Mouse (Mus musculus) urinary bladder, adult 18-20 months (tissue): ENCODE measurements around the gene Samd4b.

Experiments used
- DNase-seq, 2 experiments: peaks; one replicate each; pipeline ENCODE4 v3.0.0; 2022; ENCODE audit warnings: low spot score in 2 of 2, mixed read lengths in 2 of 2

Samd4b gene

DNA sequence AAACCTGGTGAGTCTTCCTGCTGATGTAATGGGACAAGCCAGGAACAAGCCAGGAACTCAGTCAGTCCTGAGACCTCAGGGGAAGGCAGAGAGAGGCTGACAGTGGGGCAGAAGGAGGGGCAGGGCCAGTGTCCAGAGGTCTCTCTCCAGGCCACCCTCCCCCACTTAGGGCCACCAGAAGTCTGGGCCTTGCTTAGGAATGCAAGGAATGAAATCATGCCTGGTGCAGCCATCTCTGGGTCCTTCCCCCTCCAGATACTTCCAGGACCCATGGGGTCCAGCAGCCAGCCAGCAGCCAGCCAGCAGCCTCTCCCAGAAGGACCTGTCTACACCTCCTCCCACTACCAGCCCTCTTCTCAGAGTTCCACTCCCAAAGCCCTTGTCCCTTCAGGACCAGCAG lies 10.3 kb downstream of the Samd4b start:
- DNase-seq: no peak

DNA sequence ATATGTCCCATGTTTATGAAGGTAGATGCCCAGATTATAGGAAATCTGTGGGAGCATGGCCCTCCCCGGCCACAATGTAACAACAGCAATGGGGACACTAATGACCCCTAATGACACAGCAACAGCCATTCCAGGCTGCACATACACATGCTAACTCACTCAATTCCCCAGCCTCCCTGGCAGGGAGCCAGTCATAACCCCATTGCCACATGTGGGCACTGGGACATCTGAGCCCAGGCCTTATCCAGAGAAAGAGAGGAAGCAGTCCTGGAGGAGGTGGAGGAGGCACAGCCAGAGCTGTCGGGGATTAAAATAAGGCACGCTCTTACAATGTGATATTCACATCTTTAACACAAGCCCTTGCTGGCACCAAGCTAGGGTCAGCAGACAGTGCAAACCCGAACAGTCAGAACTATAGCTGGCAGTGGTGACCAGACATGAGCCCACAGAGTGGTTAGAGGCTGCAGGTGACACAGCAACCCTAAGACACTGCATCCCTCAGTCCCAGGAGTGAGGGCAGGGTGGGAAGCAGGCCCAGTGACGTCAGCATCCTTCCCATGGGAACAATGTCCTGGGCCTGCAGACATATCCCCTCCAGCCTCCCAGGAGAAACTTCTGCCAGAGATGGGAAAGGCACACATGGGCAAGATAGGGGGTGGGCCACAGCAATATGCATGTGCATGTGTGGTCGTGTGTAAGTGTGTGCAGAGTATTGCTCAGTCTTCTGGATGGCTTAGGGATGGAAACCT lies 11.1 kb downstream of the Samd4b start:
- DNase-seq: no peak

DNA sequence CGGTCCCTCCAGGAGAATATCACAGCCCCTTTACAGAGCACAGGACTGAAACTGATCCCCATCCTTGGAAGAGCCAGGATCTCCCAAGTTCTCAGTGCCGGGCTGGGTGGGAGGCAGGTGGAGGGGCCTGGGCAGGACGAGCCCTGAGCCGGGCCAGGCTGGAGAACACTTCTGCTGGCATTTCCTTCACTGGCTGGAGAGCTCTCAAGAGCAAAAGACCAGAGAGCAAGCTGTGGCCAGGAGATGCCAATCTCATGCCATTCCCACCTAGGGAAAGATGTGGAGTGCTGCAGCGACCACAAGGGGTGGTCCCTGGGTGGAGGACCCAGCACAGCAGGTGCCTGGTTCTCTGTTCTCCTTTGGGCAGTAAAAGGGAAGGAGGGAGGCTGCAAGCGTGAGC lies 12.9 kb downstream of the Samd4b start:
- DNase-seq: no peak

DNA sequence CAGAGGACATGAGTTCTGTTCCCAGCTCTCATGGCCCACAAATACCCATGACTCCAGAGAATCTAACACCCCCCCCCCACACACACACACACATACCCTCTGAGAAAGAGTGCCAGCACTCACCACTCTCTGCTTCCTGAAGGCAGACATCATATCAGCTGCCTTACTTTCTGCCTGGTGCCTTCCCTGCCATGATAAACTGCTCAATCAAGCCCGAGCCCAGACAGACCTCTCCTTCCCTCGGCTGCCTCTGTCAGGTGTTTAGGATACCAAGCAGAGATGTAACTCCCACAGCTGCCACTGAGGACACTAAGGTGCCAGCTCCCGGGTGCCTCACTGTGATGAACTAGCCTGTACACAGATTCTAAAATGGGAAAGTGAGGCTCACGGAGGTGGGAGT lies 13.5 kb downstream of the Samd4b start:
- no peak for DNase-seq

DNA sequence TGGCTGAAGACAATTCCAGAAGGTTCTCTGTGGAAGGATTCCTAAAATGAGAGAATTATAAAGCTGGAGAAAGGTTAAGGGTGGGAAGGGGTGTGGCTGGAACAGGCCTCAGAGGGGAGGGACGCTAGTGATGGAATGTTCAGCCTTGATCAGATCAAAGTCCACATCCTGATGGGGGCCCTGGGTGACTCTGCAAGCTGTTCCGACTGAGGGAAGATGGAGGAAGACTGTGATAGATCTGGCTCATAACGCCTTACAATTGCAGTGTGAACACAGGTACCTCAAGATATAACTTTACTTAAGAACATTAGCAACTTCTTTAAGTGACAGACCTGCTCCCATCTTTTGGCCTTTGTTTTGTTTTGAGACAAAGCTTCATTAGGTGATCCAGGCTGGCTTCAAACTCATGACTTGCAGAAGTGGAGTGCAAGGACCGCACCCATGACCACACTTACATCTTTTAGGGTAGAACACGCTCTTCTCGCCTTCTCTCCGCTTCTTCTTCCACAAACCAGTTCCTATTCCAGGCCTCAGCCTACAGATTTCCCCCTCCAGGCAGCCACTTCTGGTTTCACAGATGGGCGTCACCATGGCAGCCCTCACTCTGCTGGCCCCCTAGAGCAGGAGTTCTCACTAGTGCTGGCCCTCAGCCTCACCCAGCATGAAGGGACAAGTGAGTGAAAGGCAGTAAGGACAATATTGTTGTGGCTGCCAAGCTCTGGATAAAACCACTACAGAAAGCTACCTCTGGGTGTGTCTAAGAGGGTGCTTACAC lies 14.2 kb downstream of the Samd4b start:
- no peak for DNase-seq

DNA sequence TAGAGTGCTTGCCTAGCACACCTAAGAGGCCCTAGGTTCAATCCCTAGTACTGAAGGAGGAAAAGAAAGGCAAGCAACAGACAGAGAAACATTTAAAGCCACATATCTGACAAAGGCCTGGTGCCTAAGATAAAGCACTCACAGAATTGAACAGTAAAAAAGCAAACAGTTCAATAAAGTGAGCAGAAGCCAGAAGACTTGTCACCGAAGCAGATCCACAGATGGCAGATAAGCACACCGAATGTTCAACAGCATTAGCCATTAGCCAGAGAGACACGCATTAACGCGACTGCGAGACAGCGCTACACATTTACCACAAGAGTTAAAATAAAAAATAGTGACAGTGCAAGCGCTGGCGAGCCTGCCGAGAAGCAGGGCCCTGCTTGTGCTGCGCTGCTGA lies 15.1 kb downstream of the Samd4b start:
- no peak for DNase-seq

DNA sequence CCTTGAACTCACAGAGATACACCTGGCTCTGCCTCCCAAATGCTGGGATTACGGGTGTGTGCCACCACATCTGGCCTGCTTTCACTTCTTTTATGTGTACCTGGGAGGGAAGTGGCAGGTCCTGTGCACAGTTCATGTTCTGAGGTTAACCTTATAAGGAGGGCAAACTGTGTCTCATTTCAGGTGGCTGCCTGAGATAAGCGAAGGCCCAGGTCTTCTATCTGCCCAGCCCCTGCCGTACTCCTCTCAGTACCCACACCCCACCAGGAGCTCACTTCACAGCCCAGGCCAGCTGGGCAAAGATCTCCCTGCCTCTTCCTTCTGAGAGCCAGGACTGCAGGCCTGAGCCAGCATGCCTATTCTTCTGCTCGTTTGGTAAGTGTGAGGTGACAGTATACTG lies 16.2 kb downstream of the Samd4b start:
- DNase-seq: no peak

DNA sequence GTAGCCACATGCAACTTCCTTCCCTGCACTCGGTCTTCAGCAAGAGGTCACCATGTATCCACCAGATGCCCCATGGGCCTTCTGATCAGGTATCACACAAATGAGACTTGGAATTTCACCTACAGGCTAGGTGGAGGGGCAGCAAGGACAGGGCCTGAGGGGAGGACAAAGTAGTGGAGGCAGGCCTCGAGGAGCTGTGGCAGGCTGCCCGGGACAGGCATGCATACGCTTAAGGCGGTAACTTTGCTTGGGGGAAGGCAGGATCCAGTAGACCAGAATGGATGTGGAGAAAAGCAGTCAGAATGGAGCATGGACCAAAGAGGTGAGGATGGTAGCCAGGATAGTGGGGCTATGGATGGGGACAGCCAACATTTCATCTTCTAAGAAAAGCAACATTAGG lies 18.1 kb downstream of the Samd4b start:
- no peak for DNase-seq

DNA sequence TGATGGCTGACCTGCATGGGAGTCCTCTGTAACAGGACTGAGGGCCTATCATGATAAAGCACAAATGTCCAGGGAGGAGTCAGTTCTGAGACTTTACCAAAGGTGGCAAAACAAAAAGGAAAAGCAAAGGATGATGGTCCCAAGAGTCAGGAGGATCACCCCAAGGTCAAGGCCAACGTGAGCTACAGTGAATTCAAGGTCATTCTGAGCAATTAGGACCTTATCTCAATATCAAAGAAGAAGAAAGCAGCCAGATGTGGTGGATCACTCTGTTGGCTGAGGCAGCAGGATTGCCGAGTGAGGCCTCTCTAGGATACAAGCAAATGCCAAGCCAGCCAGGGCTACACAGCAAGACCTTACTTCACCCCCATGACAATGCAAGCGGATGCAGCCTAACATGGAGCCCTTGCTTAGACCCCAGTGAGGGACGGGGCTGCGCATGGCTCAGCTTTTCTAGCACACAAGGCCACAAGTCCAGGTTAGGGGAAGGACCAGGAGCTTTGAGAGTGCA lies 19.3 kb downstream of the Samd4b start:
- DNase-seq: no peak

DNA sequence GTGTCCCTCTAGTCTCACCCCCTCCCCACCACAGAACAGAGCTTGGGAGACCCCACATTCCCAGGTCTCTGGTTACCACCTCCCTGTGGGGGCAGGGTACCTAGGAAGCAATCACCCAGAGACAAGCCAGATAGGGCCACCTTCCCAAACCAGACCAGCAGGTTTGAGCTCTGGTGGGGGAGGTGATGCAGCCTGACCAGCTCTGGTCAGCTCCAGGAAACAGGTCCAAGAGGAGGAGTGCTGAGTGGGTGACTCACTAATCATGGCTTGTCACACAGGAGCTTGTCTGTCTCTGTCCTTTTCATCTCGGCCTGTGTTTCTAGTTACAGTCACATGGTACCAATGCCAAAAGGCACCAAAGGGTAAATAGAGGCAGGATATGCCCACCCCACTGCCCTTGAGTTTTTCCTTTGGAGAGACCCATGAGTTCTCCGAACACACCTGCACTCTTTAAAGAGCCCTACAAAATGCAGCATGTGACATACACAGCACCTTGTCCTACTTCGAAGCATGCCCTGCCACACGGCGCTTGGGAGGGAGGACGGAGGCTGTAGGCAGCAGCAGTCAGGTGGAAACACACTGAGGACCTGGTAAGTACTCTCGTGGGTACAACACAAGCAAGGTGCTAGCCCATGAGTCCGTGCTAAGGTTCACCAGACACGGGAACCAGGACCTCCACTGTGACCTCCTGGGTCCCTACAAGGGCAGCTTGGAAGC lies 20.0 kb downstream of the Samd4b start:
- peak in 1 of 2 experiments; percentile 87 for DNase-seq

DNA sequence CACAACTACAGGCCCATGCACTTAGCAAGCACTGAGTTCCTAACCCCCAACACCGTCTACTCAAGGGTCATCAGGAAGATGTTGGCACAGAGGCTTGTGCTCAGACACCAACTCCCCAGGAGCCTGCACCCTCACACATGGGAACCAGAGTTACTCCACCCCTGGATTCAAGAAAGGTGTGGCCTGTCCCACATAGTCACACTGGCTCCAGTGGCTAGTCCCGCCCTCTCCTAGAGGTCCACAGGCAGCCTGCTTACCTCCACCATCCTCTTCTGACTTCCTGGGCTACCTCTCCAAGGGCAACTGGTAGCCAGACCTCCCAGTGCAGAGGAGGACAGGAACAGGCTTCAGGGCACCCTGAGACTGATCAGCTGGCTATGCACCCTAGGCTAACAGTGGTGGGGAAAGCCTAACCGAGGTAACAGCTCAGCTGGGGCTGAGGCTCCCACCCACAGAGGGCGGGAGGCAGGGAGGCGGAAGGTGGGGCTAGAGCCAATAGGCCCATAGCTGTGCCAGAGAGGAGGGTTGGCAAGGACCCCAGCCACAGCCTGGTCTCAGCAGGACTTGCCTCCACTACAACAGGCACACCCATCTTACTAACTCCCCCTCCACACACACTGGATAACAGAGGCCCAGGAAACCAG lies 21.6 kb downstream of the Samd4b start:
- peak; percentile 73 to 87 for DNase-seq

DNA sequence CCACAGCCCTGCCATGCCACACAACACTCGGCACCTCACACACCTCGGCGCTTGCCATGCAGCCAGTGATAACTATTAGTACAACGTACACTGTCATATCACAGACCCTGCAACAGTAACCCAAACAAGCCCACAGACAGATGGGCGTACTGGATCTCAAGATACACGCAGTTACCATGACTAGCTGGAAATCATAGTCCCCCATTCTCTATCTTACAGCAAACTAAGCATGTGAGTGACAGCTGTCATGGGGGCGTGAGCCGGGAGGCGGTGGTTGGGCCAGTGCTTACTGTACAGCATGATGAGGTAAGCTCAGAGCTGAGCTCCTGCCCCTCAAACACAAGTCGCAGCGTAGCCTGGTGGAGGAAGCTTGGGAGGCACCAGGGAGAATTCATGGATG lies 22.3 kb downstream of the Samd4b start:
- no peak for DNase-seq

DNA sequence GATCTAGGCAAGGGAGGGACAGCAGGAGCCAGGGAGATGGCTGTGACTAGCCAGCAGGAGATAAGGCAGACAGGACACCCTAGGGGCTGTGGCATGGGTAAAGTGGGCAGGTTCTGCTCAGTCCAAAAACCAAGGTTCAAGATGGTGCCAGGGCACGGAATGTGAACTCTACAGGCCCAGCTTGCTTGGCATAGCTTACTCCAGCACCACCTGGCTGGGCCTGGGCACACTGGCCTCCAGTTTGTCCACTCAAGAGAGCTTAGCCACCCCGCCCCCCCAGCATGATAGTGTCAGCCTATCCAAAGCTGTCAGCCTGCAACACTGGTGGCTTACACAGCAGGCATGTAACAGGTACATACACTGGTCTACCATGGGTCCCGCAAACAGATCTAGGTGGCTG lies 24.7 kb downstream of the Samd4b start:
- DNase-seq: no peak

DNA sequence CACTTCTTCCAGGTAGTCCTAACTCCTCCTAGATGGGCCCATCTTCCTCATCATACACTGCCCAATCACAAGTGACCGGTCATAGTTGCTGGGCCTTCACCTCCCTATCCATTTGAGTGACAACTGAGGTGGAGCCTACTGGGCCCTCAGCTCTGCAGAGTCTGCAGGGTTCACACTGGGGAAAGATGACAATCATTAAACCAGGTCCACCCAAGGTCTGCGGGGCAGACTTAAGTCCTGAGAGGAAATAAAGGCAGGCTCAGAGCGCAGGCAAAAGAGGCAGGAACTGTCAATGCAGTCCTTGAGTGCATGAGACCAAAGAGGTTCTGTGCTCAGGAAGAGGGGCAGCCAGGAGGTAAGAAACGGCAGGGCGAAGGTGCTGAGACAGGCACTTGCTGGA lies 25.3 kb downstream of the Samd4b start:
- no peak for DNase-seq

DNA sequence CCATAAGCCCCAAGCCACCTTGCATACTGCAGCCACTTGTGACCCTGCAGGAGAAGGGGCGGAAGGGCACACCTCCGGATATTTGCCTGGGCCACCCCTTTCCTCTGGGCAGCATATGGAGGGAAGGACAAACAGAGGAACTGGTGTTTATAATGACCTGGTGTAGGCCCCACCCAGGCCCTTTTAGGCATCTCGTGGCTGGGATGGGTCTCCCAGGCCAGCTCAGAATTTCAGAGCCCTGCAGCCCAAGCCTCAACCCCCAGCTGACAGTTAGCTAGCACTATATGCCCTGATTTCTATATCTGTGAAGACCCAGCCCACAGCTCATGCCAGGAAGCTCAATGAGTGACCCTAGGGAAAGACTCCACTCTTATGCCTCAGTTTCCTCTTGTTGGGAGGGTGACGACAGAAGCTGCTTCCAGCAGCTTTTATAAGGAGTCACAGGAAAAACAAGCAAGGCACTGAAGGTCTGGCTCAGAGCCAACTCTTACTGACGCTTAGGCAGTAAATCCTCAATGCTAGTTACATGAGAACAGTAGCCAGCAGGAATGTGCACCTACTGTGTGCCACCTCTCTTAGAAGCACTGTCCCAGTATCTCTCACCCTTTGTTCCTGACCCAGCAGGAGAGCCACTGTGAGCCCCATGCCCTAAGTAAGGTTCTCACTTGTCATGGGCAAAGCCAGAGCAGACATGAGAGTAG lies 26.8 kb downstream of the Samd4b start:
- DNase-seq: peak in 1 of 2 experiments; percentile 38

DNA sequence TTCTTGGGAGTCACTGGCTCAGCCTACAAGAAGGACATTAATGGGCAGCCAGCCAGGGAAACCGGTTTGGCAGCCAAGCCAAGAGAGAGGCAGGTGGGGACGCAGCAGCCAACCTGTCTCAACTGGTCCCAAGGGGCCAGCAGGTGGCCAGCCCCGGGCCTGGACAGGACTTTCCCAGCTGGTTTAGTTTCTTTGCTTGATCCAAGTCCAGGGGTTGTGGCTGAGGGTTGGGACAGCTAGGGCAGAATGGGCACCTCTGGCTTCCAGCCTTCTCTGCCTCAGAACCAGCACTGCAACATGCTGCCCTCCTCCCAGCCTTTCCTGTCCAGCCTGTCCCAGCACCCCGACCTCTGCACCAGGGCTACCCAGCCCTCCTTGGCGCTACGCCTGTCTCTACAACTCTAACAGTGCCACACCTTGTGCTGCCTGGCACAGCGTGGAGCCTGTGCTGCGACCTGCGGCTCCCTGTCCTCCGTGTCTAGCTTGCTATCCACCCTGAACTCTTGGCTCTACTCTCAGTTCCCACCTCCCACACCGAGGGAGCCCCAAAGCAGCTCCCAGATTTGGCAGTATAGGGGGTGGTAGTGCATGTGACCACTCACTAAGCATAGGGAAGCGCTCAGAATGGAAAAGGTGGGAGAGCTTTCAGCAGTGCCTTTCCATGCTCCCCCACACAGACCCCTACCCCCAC lies 27.5 kb downstream of the Samd4b start:
- peak; percentile 94 to 98 for DNase-seq

DNA sequence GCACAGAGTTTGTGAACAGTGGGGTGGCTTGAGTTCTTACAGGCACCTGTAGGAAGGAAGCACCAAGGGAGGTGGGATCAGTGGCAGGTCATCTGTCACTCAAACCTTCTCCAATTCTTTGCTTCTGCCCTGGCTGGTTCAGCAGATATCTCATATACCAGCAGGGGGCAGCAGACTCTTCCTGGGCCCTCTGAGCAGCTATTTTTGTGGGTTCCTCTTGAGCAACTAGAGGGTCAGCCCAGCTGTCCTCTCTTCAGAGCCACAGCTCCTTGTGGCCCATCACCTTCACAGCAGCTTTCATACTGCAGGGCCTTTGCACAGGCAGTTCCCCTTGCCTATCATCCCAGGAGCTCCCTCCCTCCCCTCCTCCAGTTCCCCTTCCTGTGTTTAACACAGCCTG lies 29.7 kb downstream of the Samd4b start:
- DNase-seq: peak in 1 of 2 experiments; percentile 37

DNA sequence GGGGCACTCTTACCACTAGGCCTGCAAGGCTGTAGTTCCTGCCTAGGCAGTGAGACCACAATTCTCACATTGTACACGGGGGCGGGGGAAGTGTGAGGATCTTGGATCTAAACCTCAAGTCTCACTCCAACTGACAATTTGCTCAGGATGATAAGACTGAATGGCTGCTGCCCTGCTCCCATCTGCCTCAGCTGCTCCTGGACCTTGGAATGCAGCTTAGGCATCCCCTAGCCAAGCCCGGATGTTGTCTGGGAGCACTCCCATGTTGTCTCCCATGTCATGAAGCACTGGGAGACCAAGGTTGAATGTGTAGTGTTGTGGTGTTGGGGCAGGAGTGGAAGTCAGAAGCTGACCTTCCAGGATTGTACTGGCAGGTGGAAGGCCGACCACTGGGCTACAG lies 30.4 kb downstream of the Samd4b start:
- DNase-seq: no peak

DNA sequence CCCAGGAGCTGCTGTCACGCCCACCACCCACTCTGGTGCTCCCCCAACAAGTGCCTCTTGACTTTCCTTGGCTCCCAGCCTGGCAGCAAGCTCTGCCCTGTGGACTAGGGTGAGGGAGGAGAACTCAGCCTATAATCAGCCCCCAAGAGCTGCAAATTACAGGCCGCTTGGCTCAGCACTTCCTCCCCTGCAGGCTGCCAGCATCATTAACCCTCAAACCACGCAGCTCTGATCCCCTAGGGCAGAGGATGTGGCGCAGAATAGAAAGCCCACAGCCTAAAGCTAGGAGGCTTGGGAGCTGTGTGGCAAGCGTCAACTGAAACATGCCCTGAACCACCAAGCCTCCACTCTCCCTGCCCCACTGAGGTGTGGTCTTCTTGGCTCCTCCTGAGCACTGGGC lies 32.5 kb downstream of the Samd4b start:
- no peak for DNase-seq

DNA sequence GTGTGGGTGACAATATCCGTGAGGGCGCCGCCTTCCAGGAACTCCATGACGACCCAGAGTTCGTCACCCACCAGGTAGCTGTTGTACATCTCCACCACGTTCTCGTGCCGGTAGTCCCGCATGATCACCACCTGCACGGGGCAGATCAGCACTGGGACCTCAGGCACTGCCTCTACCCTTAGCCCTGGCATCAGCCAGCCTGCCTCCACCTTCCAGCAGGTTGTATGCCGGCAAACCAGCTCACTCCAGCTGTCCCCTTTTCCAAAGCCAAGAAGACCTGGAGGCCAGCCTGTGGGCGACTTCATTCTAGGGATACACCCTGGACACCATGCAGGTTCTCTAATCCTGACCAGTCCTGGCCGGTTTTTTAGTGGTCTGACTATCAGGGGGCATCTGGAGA lies 35.0 kb downstream of the Samd4b start:
- no peak for DNase-seq

DNA sequence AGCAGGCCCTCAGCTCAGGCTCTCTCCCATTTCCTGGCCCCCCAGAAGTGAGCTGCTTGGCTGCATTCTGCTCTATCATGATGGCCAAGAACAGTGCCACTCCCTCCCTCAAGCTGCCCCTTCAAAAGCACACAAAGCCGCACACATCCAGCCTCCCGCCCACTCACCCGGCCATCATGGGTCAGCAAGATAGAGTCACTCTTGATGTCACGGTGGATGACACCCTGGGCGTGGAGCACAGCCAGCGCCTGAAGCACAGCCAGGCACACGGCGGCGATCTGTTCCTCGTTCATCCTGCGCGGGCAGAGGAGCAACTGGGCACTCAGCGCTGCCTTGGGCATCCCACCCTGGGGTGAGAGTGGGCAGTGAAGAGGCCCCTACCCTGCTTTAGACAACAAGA lies 35.6 kb downstream of the Samd4b start:
- DNase-seq: no peak
